In genomic region chr10:59981792-59982191, GRCm38 (mm10) we compare ENCODE assay signal across 12 mouse cellular contexts. TPM values are rescaled to one million over a fixed set of nuclear protein-coding genes. Genes with fewer than 3 reads are reported as not detected.
DNase-seq lines count a peak whose midpoint lies in the region; TF ChIP-seq lines count a peak whose summit lies in the region.
"Had no signal": no experiment of that assay in that cellular context is flagged by ENCODE, and none has a peak within 500 bp of the region (broad histone marks: within the 10 kb centered on the region; RNA-seq: fewer than 3 reads in every experiment).

No protein-coding gene starts in this region.

- no peak for TF ChIP-seq CTCF in left cerebral cortex, adult 2 months (IDR thresholded peaks at IDR 0.05)

- DNase-seq in left cerebral cortex, adult 2 months (ENCODE audit: extremely low spot score in 1 of 2, low spot score in 2 of 2), result no peak
- no peak for DNase-seq in left cerebral cortex, postnatal 10 days (ENCODE audit: extremely low spot score in 1 of 2, low spot score in 2 of 2)
- DNase-seq in adrenal gland, postnatal 14 days, result peak; percentile 74
- DNase-seq in heart, adult 11 months, result peak; percentile 97
- peak; percentile 74 for DNase-seq in heart, postnatal 4 days
- no peak for DNase-seq in yolk sac, embryonic 10.5 days (ENCODE audit: low spot score)
- DNase-seq in right cerebral cortex, postnatal 4 days, result no peak
- no peak for DNase-seq in left cerebral cortex, adult 9 months (ENCODE audit: low spot score in 2 of 2)
- DNase-seq: cerebellum, adult 18-20 months; kidney, adult 11 months; right cerebral cortex, postnatal 14 days had no signal

- no peak overlapping the region for H3K4me3 ChIP-seq in left cerebral cortex, adult 2 months
- H3K4me3 ChIP-seq: neural tube, embryonic 13.5 days had no signal

- H3K27ac ChIP-seq in left cerebral cortex, adult 2 months, result peak overlapping the region; percentile 40
- H3K27ac ChIP-seq: neural tube, embryonic 13.5 days had no signal

- intact Hi-C loops in left cerebral cortex, adult 2 months (cut with DNase I), result no loop called here
- intact Hi-C loops in left cerebral cortex, postnatal 10 days (cut with DNase I), result no loop called here

RNA-seq across cellular contexts. Expression of gene Ascc1, which starts 20.8 kb away (rescaled TPM):
- 10 to 100 TPM; 13.2 to 15.1 TPM for total RNA-seq in left cerebral cortex, adult 2 months (2021)
- 10 to 100 TPM; 18.4 to 22.2 TPM for total RNA-seq in left cerebral cortex, postnatal 10 days (2021)
- 27.8 and 29.8 TPM in 2 replicates for total RNA-seq in adrenal gland, postnatal 14 days (2021)
- total RNA-seq in heart, postnatal 4 days (2021), result 10 to 100 TPM; 20.2 to 22.0 TPM

RNA-seq across cellular contexts. Expression of gene Anapc16, which starts 21.1 kb away (rescaled TPM):
- total RNA-seq in left cerebral cortex, adult 2 months (2021), result 10 to 100 TPM; 61.5 to 68.6 TPM
- total RNA-seq in left cerebral cortex, postnatal 10 days (2021), result 10 to 100 TPM; 61.8 to 68.6 TPM
- 57.5 and 68.8 TPM in 2 replicates for total RNA-seq in adrenal gland, postnatal 14 days (2021)
- total RNA-seq in heart, postnatal 4 days (2021), result 10 to 100 TPM; 70.5 to 73.5 TPM

RNA-seq across cellular contexts. Expression of gene Ddit4, which starts 30.2 kb away (rescaled TPM):
- total RNA-seq in left cerebral cortex, adult 2 months (2021), result 10 to 100 TPM; 46.9 to 71.1 TPM
- total RNA-seq in left cerebral cortex, postnatal 10 days (2021), result 10 to 100 TPM; 52.2 to 67.8 TPM
- total RNA-seq in adrenal gland, postnatal 14 days (2021), result 70.5 and 103 TPM in 2 replicates
- 10 to 100 TPM; 31.4 to 36.9 TPM for total RNA-seq in heart, postnatal 4 days (2021)

Comparison
In these comparisons a context has a peak if more than half of its experiments do, and no peak if none do; other contexts are left out.
1. DNase-seq: peak in adrenal gland, postnatal 14 days (single experiment), heart, adult 11 months (single experiment) and heart, postnatal 4 days (single experiment); none in left cerebral cortex, adult 2 months (0 of 2), left cerebral cortex, postnatal 10 days (0 of 2), yolk sac, embryonic 10.5 days (single experiment), right cerebral cortex, postnatal 4 days (single experiment) and left cerebral cortex, adult 9 months (0 of 2).